Mouse (Mus musculus): ENCODE results near the gene Sdf4. TPM values are rescaled to one million over a fixed set of nuclear protein-coding genes. Genes with fewer than 3 reads are reported as not detected.

Sdf4 gene
- polyA plus RNA-seq, 1 experiment from 2014 or later: 166 TPM

- no peaks in the 10 kb centered on the region for H3K27me3 ChIP-seq (ENCODE audit: control insufficient read depth, insufficient read depth, low read length)
- peak overlapping the region; percentile 86 for H3K9ac ChIP-seq (ENCODE audit: low read length)
- H3K4me1 ChIP-seq (ENCODE audit: control insufficient read depth, insufficient read depth, low read length): peaks cover 14% of the 10 kb centered on the region
- H3K9me3 ChIP-seq (replicated peaks; ENCODE audit: control insufficient read depth, low read length): no peaks in the 10 kb centered on the region
- WGBS: 52% methylated on average over 7 of the region's 7 CpGs
- H3K4me2 ChIP-seq (ENCODE audit: low read depth, low read length): peak overlapping the region; percentile 98
- no peak for ATAC-seq (ENCODE audit: insufficient read depth, low FRiP score)
- no peak overlapping the region for H3K27ac ChIP-seq (ENCODE audit: low read length)
- peak overlapping the region; percentile 68 for H3K4me3 ChIP-seq (replicated peaks; ENCODE audit: low read length)
- peaks cover 13% of the 10 kb centered on the region for H3K36me3 ChIP-seq (ENCODE audit: control insufficient read depth, insufficient read depth, low read length)
These were observed 29.6 kb upstream of the Sdf4 start for GRCm38 (mm10) chr4:155963106-155963505.

- H3K27ac ChIP-seq (ENCODE audit: low read length): no peak overlapping the region
- WGBS: 94% methylated on average over 11 of the region's 11 CpGs
These were observed 28.3 kb upstream of the Sdf4 start for GRCm38 (mm10) chr4:155964396-155964795.

GRCm38 (mm10) chr4:155969043-155969653 lies 23.5 kb upstream of the Sdf4 start:
- Histone ChIP-seq H3K4me2 (ENCODE audit: low read depth, low read length) (no peak overlapping the region), H3K4me3 (replicated peaks; ENCODE audit: low read length) (no peak overlapping the region), H3K36me3 (ENCODE audit: control insufficient read depth, insufficient read depth, low read length) (peaks cover 9% of the 10 kb centered on the region; the same call in 1 of the 2 replicates), H3K4me1 (ENCODE audit: control insufficient read depth, insufficient read depth, low read length) (no peaks in the 10 kb centered on the region), H3K9ac (ENCODE audit: low read length) (no peak overlapping the region), H3K27me3 (ENCODE audit: control insufficient read depth, insufficient read depth, low read length) (no peaks in the 10 kb centered on the region), H3K9me3 (replicated peaks; ENCODE audit: control insufficient read depth, low read length) (no peaks in the 10 kb centered on the region), H3K27ac (ENCODE audit: low read length) (no peak overlapping the region)
- WGBS: 61% methylated on average over 13 of the region's 13 CpGs
- peak; percentile 66; the same call in 1 of the 2 replicates for ATAC-seq (ENCODE audit: insufficient read depth, low FRiP score)

More at GRCm38 (mm10) chr4:155964396-155964795, 28.3 kb upstream of the Sdf4 start:
- H3K9ac ChIP-seq (ENCODE audit: low read length): no peak overlapping the region
- no peaks in the 10 kb centered on the region for H3K9me3 ChIP-seq (replicated peaks; ENCODE audit: control insufficient read depth, low read length)
- peaks cover 14% of the 10 kb centered on the region for H3K4me1 ChIP-seq (ENCODE audit: control insufficient read depth, insufficient read depth, low read length)
- H3K27me3 ChIP-seq (ENCODE audit: control insufficient read depth, insufficient read depth, low read length): no peaks in the 10 kb centered on the region
- ATAC-seq (ENCODE audit: insufficient read depth, low FRiP score): no peak
- no peak overlapping the region for H3K4me2 ChIP-seq (ENCODE audit: low read depth, low read length)
- H3K36me3 ChIP-seq (ENCODE audit: control insufficient read depth, insufficient read depth, low read length): peaks cover 9% of the 10 kb centered on the region; the same call in 1 of the 2 replicates
- H3K4me3 ChIP-seq (replicated peaks; ENCODE audit: low read length): no peak overlapping the region

GRCm38 (mm10) chr4:155970286-155970685 lies 22.4 kb upstream of the Sdf4 start:
- Histone ChIP-seq H3K36me3 (ENCODE audit: control insufficient read depth, insufficient read depth, low read length) (peaks cover 7% of the 10 kb centered on the region; the same call in 1 of the 2 replicates), H3K9ac (ENCODE audit: low read length) (0 out of 2 replicates have a peak overlapping the region, but pooled peaks have one; percentile 3), H3K4me1 (ENCODE audit: control insufficient read depth, insufficient read depth, low read length) (no peaks in the 10 kb centered on the region), H3K27me3 (ENCODE audit: control insufficient read depth, insufficient read depth, low read length) (no peaks in the 10 kb centered on the region), H3K9me3 (replicated peaks; ENCODE audit: control insufficient read depth, low read length) (no peaks in the 10 kb centered on the region), H3K4me2 (ENCODE audit: low read depth, low read length) (no peak overlapping the region), H3K4me3 (replicated peaks; ENCODE audit: low read length) (no peak overlapping the region), H3K27ac (ENCODE audit: low read length) (no peak overlapping the region)
- ATAC-seq (ENCODE audit: insufficient read depth, low FRiP score): no peak
- WGBS: 77% methylated on average over 5 of the region's 5 CpGs

GRCm38 (mm10) chr4:155972651-155973050 lies 20.0 kb upstream of the Sdf4 start:
- Histone ChIP-seq H3K9me3 (replicated peaks; ENCODE audit: control insufficient read depth, low read length) (no peaks in the 10 kb centered on the region), H3K27ac (ENCODE audit: low read length) (no peak overlapping the region), H3K4me1 (ENCODE audit: control insufficient read depth, insufficient read depth, low read length) (no peaks in the 10 kb centered on the region), H3K36me3 (ENCODE audit: control insufficient read depth, insufficient read depth, low read length) (no peaks in the 10 kb centered on the region), H3K4me2 (ENCODE audit: low read depth, low read length) (no peak overlapping the region), H3K27me3 (ENCODE audit: control insufficient read depth, insufficient read depth, low read length) (no peaks in the 10 kb centered on the region), H3K9ac (ENCODE audit: low read length) (no peak overlapping the region), H3K4me3 (replicated peaks; ENCODE audit: low read length) (no peak overlapping the region)
- no peak for ATAC-seq (ENCODE audit: insufficient read depth, low FRiP score)
- 71% methylated on average over 6 of the region's 6 CpGs for WGBS

- no peaks in the 10 kb centered on the region for H3K9me3 ChIP-seq (replicated peaks; ENCODE audit: control insufficient read depth, low read length)
- ATAC-seq (ENCODE audit: insufficient read depth, low FRiP score): no peak
- H3K4me1 ChIP-seq (ENCODE audit: control insufficient read depth, insufficient read depth, low read length): no peaks in the 10 kb centered on the region
- no peaks in the 10 kb centered on the region for H3K36me3 ChIP-seq (ENCODE audit: control insufficient read depth, insufficient read depth, low read length)
- no peak overlapping the region for H3K4me2 ChIP-seq (ENCODE audit: low read depth, low read length)
- no peaks in the 10 kb centered on the region for H3K27me3 ChIP-seq (ENCODE audit: control insufficient read depth, insufficient read depth, low read length)
- H3K27ac ChIP-seq (ENCODE audit: low read length): no peak overlapping the region
- H3K4me3 ChIP-seq (replicated peaks; ENCODE audit: low read length): no peak overlapping the region
- whole genome bisulfite sequencing: 71% methylated on average over 2 of the region's 2 CpGs
- H3K9ac ChIP-seq (ENCODE audit: low read length): no peak overlapping the region
These were observed 19.4 kb upstream of the Sdf4 start for GRCm38 (mm10) chr4:155973239-155973638.

- no peak overlapping the region for H3K9ac ChIP-seq (ENCODE audit: low read length)
- H3K27ac ChIP-seq (ENCODE audit: low read length): no peak overlapping the region
- ATAC-seq (ENCODE audit: insufficient read depth, low FRiP score): no peak
- H3K4me3 ChIP-seq (replicated peaks; ENCODE audit: low read length): no peak overlapping the region
- H3K27me3 ChIP-seq (ENCODE audit: control insufficient read depth, insufficient read depth, low read length): no peaks in the 10 kb centered on the region; the same call in 1 of the 2 replicates
- 75% methylated on average over 12 of the region's 12 CpGs for WGBS
- H3K9me3 ChIP-seq (replicated peaks; ENCODE audit: control insufficient read depth, low read length): no peaks in the 10 kb centered on the region
- H3K4me2 ChIP-seq (ENCODE audit: low read depth, low read length): no peak overlapping the region
- H3K36me3 ChIP-seq (ENCODE audit: control insufficient read depth, insufficient read depth, low read length): no peaks in the 10 kb centered on the region
- no peaks in the 10 kb centered on the region for H3K4me1 ChIP-seq (ENCODE audit: control insufficient read depth, insufficient read depth, low read length)
These were observed 11.1 kb upstream of the Sdf4 start for GRCm38 (mm10) chr4:155981436-155982082.

- Histone ChIP-seq H3K9me3 (replicated peaks; ENCODE audit: control insufficient read depth, low read length) (no peaks in the 10 kb centered on the region), H3K36me3 (ENCODE audit: control insufficient read depth, insufficient read depth, low read length) (no peaks in the 10 kb centered on the region), H3K27ac (ENCODE audit: low read length) (no peak overlapping the region), H3K4me2 (ENCODE audit: low read depth, low read length) (no peak overlapping the region), H3K4me3 (replicated peaks; ENCODE audit: low read length) (no peak overlapping the region), H3K27me3 (ENCODE audit: control insufficient read depth, insufficient read depth, low read length) (no peaks in the 10 kb centered on the region; the same call in 1 of the 2 replicates), H3K4me1 (ENCODE audit: control insufficient read depth, insufficient read depth, low read length) (no peaks in the 10 kb centered on the region), H3K9ac (ENCODE audit: low read length) (no peak overlapping the region)
- WGBS: 14% methylated on average over 2 of the region's 2 CpGs
- ATAC-seq (ENCODE audit: insufficient read depth, low FRiP score): no peak
These were observed 8.9 kb upstream of the Sdf4 start for GRCm38 (mm10) chr4:155983788-155984187.

- 84% methylated on average over 22 of the region's 22 CpGs for WGBS
- Histone ChIP-seq H3K9ac (ENCODE audit: low read length) (peak overlapping the region; percentile 89), H3K27ac (ENCODE audit: low read length) (peak overlapping the region; percentile 96; the same call in 1 of the 2 replicates), H3K4me1 (ENCODE audit: control insufficient read depth, insufficient read depth, low read length) (peaks cover 21% of the 10 kb centered on the region), H3K4me2 (ENCODE audit: low read depth, low read length) (peak overlapping the region; percentile 94), H3K4me3 (replicated peaks; ENCODE audit: low read length) (peak overlapping the region; percentile 69), H3K9me3 (replicated peaks; ENCODE audit: control insufficient read depth, low read length) (no peaks in the 10 kb centered on the region), H3K36me3 (ENCODE audit: control insufficient read depth, insufficient read depth, low read length) (no peaks in the 10 kb centered on the region; the same call in 1 of the 2 replicates), H3K27me3 (ENCODE audit: control insufficient read depth, insufficient read depth, low read length) (no peaks in the 10 kb centered on the region)
- no peak for ATAC-seq (ENCODE audit: insufficient read depth, low FRiP score)
These were observed 1.3 kb upstream of the Sdf4 start for GRCm38 (mm10) chr4:155991211-155991907.
